In genomic region chr4:109238428-109239268, GRCm38 (mm10) we compare ENCODE assay signal across 9 mouse cellular contexts. TPM values are rescaled to one million over a fixed set of nuclear protein-coding genes. Genes with fewer than 3 reads are reported as not detected.
DNase-seq lines count a peak whose midpoint lies in the region; ATAC-seq and TF ChIP-seq lines count a peak whose summit lies in the region.
"Had no signal": no experiment of that assay in that cellular context is flagged by ENCODE, and none has a peak within 500 bp of the region (broad histone marks: within the 10 kb centered on the region; RNA-seq: fewer than 3 reads in every experiment).

No protein-coding gene starts in this region.

- DNase-seq in midbrain, embryonic 14.5 days: peak; percentile 24
- DNase-seq in cerebellum, adult 11-12 months: peak; percentile 27
- DNase-seq in kidney, postnatal 0 days (ENCODE audit: low spot score): no peak
- peak; percentile 40 to 48 for DNase-seq in right cerebral cortex, postnatal 10 days (ENCODE audit: low spot score in 2 of 2)
- no peak for DNase-seq in T-cell, adult 2 months (ENCODE audit: low spot score)
- no peak for DNase-seq in thymus, postnatal 0 days (ENCODE audit: low spot score)
- DNase-seq in forebrain, embryonic 10.5 days (ENCODE audit: extremely low spot score, low spot score): no peak

- H3K9me3 ChIP-seq in midbrain, embryonic 14.5 days (ENCODE audit: control insufficient read depth, low read length): no peaks in the 10 kb centered on the region
- no peaks in the 10 kb centered on the region for H3K9me3 ChIP-seq in midbrain, embryonic 13.5 days
- no peaks in the 10 kb centered on the region for H3K9me3 ChIP-seq in kidney, postnatal 0 days (replicated peaks; ENCODE audit: low read length)
- no peaks in the 10 kb centered on the region for H3K9me3 ChIP-seq in forebrain, embryonic 10.5 days

- 78% methylated on average over 24 of the region's 24 CpGs for WGBS in midbrain, embryonic 14.5 days
- WGBS in midbrain, embryonic 13.5 days: 84% methylated on average over 24 of the region's 24 CpGs
- 70% methylated on average over 24 of the region's 24 CpGs for WGBS in kidney, postnatal 0 days
- WGBS in forebrain, embryonic 10.5 days: 91% methylated on average over 24 of the region's 24 CpGs

- H3K27ac ChIP-seq in midbrain, embryonic 14.5 days (replicated peaks; ENCODE audit: low read depth, low read length): no peak overlapping the region
- H3K27ac ChIP-seq in midbrain, embryonic 13.5 days: no peak overlapping the region
- H3K27ac ChIP-seq in kidney, postnatal 0 days: no peak overlapping the region
- no peak overlapping the region for H3K27ac ChIP-seq in forebrain, embryonic 10.5 days

- 0 out of 2 replicates have a peak, but pooled peaks cover 3% of the 10 kb centered on the region for H3K4me1 ChIP-seq in midbrain, embryonic 14.5 days (ENCODE audit: control insufficient read depth, insufficient read depth, low read length)
- peaks cover 17% of the 10 kb centered on the region for H3K4me1 ChIP-seq in midbrain, embryonic 13.5 days (replicated peaks)
- no peaks in the 10 kb centered on the region for H3K4me1 ChIP-seq in kidney, postnatal 0 days (replicated peaks; ENCODE audit: insufficient read depth, low read length)
- peaks cover 14% of the 10 kb centered on the region for H3K4me1 ChIP-seq in forebrain, embryonic 10.5 days

- no peak overlapping the region for H3K4me2 ChIP-seq in midbrain, embryonic 14.5 days (ENCODE audit: low read length)
- H3K4me2 ChIP-seq in midbrain, embryonic 13.5 days (replicated peaks): no peak overlapping the region
- no peak overlapping the region for H3K4me2 ChIP-seq in kidney, postnatal 0 days (ENCODE audit: low read length)

- no peak overlapping the region for H3K4me3 ChIP-seq in midbrain, embryonic 14.5 days (replicated peaks; ENCODE audit: low read depth, low read length)
- H3K4me3 ChIP-seq in midbrain, embryonic 13.5 days (replicated peaks): no peak overlapping the region
- H3K4me3 ChIP-seq in kidney, postnatal 0 days (replicated peaks; ENCODE audit: low read depth, low read length): no peak overlapping the region
- no peak overlapping the region for H3K4me3 ChIP-seq in forebrain, embryonic 10.5 days

- TF ChIP-seq CTCF in kidney, postnatal 0 days (IDR thresholded peaks at IDR 0.05; ENCODE audit: low read depth): no peak

- no peak for ATAC-seq in midbrain, embryonic 14.5 days (ENCODE audit: low FRiP score, low TSS enrichment)
- no peak for ATAC-seq in midbrain, embryonic 13.5 days
- 0 out of 2 replicates have a peak, but pooled peaks have one; percentile 17 for ATAC-seq in kidney, postnatal 0 days (replicated peaks; ENCODE audit: low FRiP score, low read depth)

- H3K36me3 ChIP-seq in midbrain, embryonic 14.5 days (ENCODE audit: control insufficient read depth, insufficient read depth, low read length): no peaks in the 10 kb centered on the region
- no peaks in the 10 kb centered on the region for H3K36me3 ChIP-seq in midbrain, embryonic 13.5 days
- H3K36me3 ChIP-seq in kidney, postnatal 0 days (ENCODE audit: insufficient read depth, low read length): no peaks in the 10 kb centered on the region
- H3K36me3 ChIP-seq in forebrain, embryonic 10.5 days (replicated peaks): no peaks in the 10 kb centered on the region

- no peak overlapping the region for H3K9ac ChIP-seq in midbrain, embryonic 14.5 days (replicated peaks; ENCODE audit: low read length)
- no peak overlapping the region for H3K9ac ChIP-seq in midbrain, embryonic 13.5 days (replicated peaks)
- H3K9ac ChIP-seq in kidney, postnatal 0 days (ENCODE audit: low read depth, low read length): no peak overlapping the region

- no peaks in the 10 kb centered on the region for H3K27me3 ChIP-seq in midbrain, embryonic 14.5 days (ENCODE audit: control insufficient read depth, insufficient read depth, low read length)
- H3K27me3 ChIP-seq in midbrain, embryonic 13.5 days: no peaks in the 10 kb centered on the region
- H3K27me3 ChIP-seq in kidney, postnatal 0 days (ENCODE audit: insufficient read depth, low read length): no peaks in the 10 kb centered on the region
- H3K27me3 ChIP-seq in forebrain, embryonic 10.5 days (ENCODE audit: poor library complexity, severe bottlenecking): no peaks in the 10 kb centered on the region

RNA-seq across cellular contexts. Expression of gene Calr4, which starts 4.4 kb away (rescaled TPM):
- polyA plus RNA-seq in midbrain, embryonic 14.5 days (2014; fragmentation: Nextera tagmentation; extraction: Ambion mirVana): 0.57 and 0.80 TPM in 2 replicates
- 0.61 and 0.69 TPM in 2 replicates for polyA plus RNA-seq in midbrain, embryonic 13.5 days (2015; fragmentation: Nextera tagmentation; extraction: Ambion mirVana)
- polyA plus RNA-seq in kidney, postnatal 0 days (2015; fragmentation: Nextera tagmentation; extraction: Ambion mirVana): 0.12 and 0.36 TPM in 2 replicates
- 0.09 and 0.13 TPM in 2 replicates for polyA plus RNA-seq in thymus, postnatal 0 days (2015; fragmentation: Nextera tagmentation; extraction: Ambion mirVana)
- 0.10 TPM in 1 of 2 replicates, not detected in the other for polyA plus RNA-seq in forebrain, embryonic 10.5 days (2016; fragmentation: Nextera tagmentation; extraction: Ambion mirVana)
- polyA plus RNA-seq: heart, embryonic 16.5 days had no signal

RNA-seq across cellular contexts. Expression of gene Osbpl9, which starts 36.6 kb away (rescaled TPM):
- 61.9 and 81.1 TPM in 2 replicates for polyA plus RNA-seq in midbrain, embryonic 14.5 days (2014; fragmentation: Nextera tagmentation; extraction: Ambion mirVana)
- 80.0 and 83.8 TPM in 2 replicates for polyA plus RNA-seq in midbrain, embryonic 13.5 days (2015; fragmentation: Nextera tagmentation; extraction: Ambion mirVana)
- polyA plus RNA-seq in kidney, postnatal 0 days (2015; fragmentation: Nextera tagmentation; extraction: Ambion mirVana): 78.6 and 81.0 TPM in 2 replicates
- polyA plus RNA-seq in thymus, postnatal 0 days (2015; fragmentation: Nextera tagmentation; extraction: Ambion mirVana): 64.4 and 65.7 TPM in 2 replicates
- polyA plus RNA-seq in forebrain, embryonic 10.5 days (2016; fragmentation: Nextera tagmentation; extraction: Ambion mirVana): 53.1 and 59.6 TPM in 2 replicates

RNA-seq across cellular contexts. Expression of gene Eps15, which starts 41.4 kb away (rescaled TPM):
- polyA plus RNA-seq in midbrain, embryonic 14.5 days (2014; fragmentation: Nextera tagmentation; extraction: Ambion mirVana): 48.6 and 77.5 TPM in 2 replicates
- polyA plus RNA-seq in midbrain, embryonic 13.5 days (2015; fragmentation: Nextera tagmentation; extraction: Ambion mirVana): 53.8 and 59.3 TPM in 2 replicates
- polyA plus RNA-seq in kidney, postnatal 0 days (2015; fragmentation: Nextera tagmentation; extraction: Ambion mirVana): 26.6 and 30.5 TPM in 2 replicates
- polyA plus RNA-seq in thymus, postnatal 0 days (2015; fragmentation: Nextera tagmentation; extraction: Ambion mirVana): 49.2 and 53.7 TPM in 2 replicates
- 32.8 and 33.2 TPM in 2 replicates for polyA plus RNA-seq in forebrain, embryonic 10.5 days (2016; fragmentation: Nextera tagmentation; extraction: Ambion mirVana)

Comparison
In these comparisons a context has a peak if more than half of its experiments do, and no peak if none do; other contexts are left out.
1. DNase-seq: peak in midbrain, embryonic 14.5 days (single experiment), cerebellum, adult 11-12 months (single experiment) and right cerebral cortex, postnatal 10 days (2 of 2); none in kidney, postnatal 0 days (single experiment), T-cell, adult 2 months (single experiment), thymus, postnatal 0 days (single experiment) and forebrain, embryonic 10.5 days (single experiment).